Mouse (Mus musculus) right cerebral cortex, postnatal 10 days (tissue): ENCODE data around the gene Fam53b.

ENCODE experiments used
- DNase-seq, 2 experiments: peaks; one replicate each; pipeline ENCODE4 v3.0.0; 2021; ENCODE audit warnings: low spot score in 2 of 2

The Fam53b gene

DNA sequence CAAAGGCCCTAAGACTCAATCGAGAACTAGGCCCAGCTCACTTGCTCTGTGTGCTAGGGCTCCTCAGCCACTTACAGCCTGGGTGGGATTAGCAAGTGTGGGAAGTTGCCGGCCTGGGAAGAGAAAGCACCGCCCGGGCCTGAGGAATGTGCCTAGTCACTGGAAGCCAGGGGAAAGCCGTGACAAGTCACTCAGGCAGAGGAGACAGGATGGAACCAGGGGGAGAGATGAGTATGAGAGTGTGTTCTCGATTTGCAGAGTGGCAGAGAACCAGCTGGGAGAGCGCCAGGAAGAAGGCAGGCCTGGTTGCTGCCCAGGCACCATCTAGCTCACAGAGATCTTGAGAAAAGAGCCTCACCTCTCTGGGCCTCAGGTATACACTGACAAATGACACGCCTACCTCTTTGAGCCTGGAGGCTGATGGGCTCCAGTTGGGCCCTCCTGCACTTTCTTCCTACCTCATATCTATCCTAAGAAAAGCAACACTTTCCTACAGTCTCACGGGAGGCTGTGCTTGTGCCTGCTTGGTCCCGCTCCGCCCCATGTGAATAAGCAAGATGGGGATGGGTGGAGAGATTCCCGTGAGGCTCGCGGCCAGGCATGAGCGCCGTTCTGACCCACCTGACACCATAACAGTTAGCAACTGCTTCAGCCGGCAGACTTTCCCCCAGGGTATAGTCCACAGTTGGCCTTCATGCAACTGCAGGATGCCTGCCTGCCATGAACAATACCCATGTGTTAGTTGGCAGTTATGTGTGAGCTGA lies 77.4 kb downstream of the Fam53b start:
- peak; percentile 66 to 71 for DNase-seq

DNA sequence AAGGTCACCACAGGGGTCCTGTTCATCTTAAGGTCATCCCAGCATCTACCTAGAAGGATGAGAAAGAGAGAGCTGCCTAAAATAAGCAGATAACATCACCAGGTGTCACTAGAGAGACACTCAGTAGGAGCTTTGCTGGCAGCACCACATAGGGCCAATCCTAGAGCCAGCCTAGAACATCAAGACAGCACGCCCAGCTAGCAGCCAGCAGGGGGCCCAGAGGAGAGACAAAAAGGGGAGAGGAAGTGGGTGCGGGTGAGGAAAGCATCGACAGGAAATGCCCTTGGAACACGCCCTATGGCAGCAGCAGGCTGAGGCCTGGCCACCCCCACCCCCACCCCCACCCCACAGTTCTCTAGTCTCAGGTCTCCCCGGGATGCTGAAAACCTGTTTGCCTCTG lies 78.5 kb downstream of the Fam53b start:
- DNase-seq: peak; percentile 49 to 50

- DNase-seq: no peak
These were observed 79.5 kb downstream of the Fam53b start for GRCm38 (mm10) chr7:132734222-132734621.

GRCm38 (mm10) chr7:132733521-132733920 lies 80.2 kb downstream of the Fam53b start:
- peak in 1 of 2 experiments; percentile 46 for DNase-seq

GRCm38 (mm10) chr7:132732136-132732789 lies 81.4 kb downstream of the Fam53b start:
- peak in 1 of 2 experiments; percentile 56 for DNase-seq

- DNase-seq: no peak
These were observed 82.1 kb downstream of the Fam53b start for GRCm38 (mm10) chr7:132731558-132731957.

DNA sequence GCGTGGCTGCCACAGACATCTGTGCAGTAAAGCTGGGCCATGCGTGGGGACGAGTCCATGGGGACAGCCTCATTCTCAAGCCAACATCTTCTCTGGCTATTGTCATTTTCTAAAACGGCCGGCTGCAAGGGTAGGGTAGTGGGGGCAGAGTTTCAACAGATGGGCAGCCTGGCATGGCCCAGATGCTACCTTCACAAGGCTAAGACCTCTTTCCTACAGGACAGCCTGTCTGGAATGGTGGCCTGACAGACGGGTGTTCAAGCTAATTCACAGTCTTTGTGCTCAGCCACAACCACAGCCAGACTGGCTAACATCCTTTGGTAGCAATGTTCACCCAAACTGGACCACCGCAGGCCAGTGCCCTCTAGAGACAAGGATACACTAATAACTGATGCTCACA lies 83.2 kb downstream of the Fam53b start:
- DNase-seq: no peak

DNA sequence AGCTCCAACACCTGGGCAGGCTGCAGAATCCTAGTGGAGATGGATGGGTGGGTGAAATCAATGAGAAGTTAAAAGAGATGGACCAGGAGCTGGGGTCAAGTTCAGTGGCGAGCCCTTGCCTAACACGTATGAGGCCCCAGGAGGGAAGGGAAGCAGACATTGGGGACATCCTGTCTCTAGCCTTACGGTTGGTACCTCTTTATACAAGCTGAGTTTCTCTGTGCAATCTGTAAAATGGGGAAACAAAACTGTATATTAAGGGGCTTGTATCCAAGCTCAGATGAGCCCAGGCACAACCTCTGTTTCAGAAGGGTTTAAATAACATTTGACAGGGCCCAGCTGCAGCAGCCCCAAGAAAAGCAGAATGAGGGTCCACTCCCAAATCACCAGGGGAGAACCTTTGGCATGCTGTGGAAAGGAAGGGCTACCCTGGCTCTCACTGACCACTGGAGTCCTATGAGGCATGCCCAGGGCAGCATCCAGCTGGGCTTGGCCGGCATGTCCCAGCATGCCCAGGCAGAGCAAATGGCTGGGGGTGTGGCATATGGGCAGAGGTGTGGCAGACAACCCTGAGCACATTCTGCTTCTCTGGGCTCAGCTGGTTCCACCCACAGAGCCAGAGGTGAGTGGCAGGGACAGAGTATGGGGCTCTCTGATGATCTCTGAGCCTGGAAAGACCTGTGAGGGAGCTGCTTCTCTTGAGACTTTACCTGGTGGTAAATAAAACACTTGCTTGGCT lies 84.4 kb downstream of the Fam53b start:
- no peak for DNase-seq

- DNase-seq: no peak
These were observed 87.4 kb downstream of the Fam53b start for GRCm38 (mm10) chr7:132726106-132726861.

- no peak for DNase-seq
These were observed 89.1 kb downstream of the Fam53b start for GRCm38 (mm10) chr7:132724501-132725062.

DNA sequence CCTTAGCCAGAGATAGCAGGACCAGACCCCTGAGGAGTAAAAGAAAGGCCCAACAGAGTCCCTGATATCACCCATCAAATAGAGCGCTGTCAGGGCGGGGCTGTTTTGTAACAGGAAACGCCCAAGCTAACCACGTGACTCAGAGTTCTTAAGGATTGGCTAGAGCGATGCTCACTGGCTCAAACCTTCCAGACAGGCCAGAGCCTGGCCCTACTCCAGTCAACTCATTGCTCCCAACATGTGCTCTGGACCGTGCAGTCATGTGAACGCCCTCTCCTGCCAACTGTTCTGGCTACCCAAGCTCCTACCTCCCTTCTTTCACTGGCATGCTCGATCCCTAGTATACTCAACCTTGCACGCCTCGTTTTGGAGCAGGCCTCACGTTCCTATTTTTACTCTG lies 89.8 kb downstream of the Fam53b start:
- DNase-seq: peak in 1 of 2 experiments; percentile 56

GRCm38 (mm10) chr7:132722401-132723370 lies 91.0 kb downstream of the Fam53b start:
- DNase-seq: no peak

- DNase-seq: peak; percentile 61 to 74
These were observed 93.1 kb downstream of the Fam53b start for GRCm38 (mm10) chr7:132720562-132720961.

DNA sequence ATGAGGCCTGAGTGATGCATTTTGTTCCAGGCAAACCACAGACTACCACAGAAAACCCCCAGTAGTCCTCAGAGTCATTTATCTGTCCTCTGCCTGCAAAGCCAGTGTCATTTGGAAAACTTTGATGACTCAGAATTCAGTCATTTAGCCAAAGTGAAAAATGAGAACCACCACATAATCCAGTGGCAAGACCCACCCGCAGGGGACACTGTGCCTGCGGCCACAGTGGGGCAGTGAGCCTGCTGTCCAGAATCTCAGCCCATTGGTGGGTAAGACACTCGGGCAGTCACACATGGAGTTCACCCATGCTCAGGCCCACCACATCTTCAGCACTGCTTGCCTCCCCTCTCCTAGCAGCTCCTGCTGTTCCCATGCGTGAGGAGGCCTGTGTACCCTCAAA lies 94.1 kb downstream of the Fam53b start:
- DNase-seq: no peak

DNA sequence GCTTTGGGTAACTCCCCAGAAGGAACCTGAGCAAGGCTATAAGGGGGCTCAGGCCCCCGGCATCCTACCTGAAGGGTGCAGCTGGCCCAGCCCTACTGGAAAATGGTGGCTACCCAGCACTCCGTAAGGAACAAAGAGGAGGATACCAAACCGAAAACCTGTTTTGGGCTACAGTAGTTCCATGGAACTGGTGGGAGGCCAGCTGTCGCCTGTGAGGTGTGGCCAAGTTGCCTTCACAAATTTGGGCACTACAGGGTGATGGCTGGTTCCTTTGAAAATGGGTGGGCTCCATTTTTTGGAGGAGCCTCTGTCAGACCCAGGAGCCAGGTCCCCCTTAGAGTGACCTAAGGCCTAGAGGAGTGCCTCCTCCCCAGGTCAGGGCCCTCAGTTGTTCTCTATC lies 98.4 kb downstream of the Fam53b start:
- no peak for DNase-seq

GRCm38 (mm10) chr7:132714236-132714923 lies 99.3 kb downstream of the Fam53b start:
- peak; percentile 56 to 71 for DNase-seq

DNA sequence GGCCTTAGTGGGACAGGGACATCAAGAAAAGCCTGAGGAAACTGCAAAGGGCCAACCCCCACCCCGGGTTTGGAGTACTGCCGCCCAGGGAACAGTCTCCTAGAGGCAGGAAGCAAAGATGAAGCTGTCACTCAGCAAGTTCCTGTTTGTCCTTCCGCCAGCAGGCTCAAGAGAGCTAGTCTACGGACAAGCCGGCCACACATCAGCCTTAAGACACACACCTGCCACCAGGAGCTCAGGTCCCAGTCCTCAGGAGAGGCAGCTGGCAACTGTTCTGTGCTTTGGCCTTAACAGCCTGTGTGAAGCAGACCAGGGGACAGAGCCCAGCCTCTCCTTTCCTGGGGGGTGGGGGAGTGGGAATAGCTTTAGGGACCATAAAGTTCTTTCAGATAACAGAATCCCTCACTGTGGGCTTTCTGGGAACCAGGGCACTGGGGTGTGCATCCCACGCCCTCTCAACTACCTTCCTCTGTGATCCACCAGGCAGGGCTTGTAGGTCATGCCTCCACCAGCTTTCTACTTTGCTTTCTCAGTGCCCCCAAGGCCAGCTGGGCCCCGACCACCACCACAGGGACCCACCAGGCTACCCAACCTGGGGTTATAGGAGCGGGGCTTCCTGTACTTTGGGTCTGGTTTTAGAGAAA lies 100.1 kb downstream of the Fam53b start:
- DNase-seq: peak; percentile 67 to 69

DNA sequence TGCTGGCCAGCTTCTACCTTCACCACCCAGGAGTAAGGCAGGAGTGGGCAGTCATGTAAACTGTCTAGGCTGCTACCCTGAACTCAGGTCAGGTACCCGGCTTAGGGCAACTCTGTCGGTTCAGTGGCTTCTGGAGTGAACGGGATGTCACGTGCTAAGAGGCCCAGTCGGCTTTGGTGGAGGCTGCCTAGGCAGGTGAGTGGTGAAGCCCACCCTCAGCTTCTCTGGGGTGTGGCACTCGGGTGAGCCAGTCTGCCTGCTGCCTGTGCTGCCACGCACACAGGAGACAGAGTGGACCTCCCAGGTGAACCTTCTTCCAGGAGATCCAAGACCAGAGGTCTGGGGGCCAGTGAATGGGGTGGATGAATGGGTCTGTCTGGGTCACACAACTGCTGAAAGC lies 100.7 kb downstream of the Fam53b start:
- no peak for DNase-seq

- DNase-seq: no peak
These were observed 101.5 kb downstream of the Fam53b start for GRCm38 (mm10) chr7:132712044-132712708.
